Mouse (Mus musculus) limb, embryonic 14.5 days (tissue): ENCODE measurements at regions not wholly inside any gene's neighbourhood (a gene's known extent, or its start where the extent isn't known, plus 50 kb on each side); places are given as distances from the start of the nearest gene placed in this dataset.

Source experiments
- ATAC-seq: fragments of 200-750 bp; cut with Nextera tagmentation; 2 replicates; pipeline ENCODE4 v1.8.0; 2017; ENCODE audit warnings: low read depth, moderate number of reproducible peaks, moderate TSS enrichment; ENCODE audit not compliant: low FRiP score
- DNase-seq: peaks from one replicate; pipeline ENCODE4 v3.0.0-alpha.2; 2015; ENCODE audit warnings: low spot score
- H3K27ac ChIP-seq: fragments of 300-500 bp; sonication (generic); replicated peaks from 2 replicates; pipeline ENCODE4 v1.5.1; 2014; ENCODE audit warnings: low read depth, mild to moderate bottlenecking, low read length, moderate library complexity, mixed read lengths
- H3K27me3 ChIP-seq: fragments of 300-500 bp; sonication (generic); 2 replicates; pipeline ENCODE4 v1.6.1; 2014; ENCODE audit warnings: low read length, mixed read lengths; ENCODE audit not compliant: control insufficient read depth, insufficient read depth
- H3K36me3 ChIP-seq: fragments of 300-500 bp; sonication (generic); 2 replicates; pipeline ENCODE4 v1.6.1; 2014; ENCODE audit warnings: mild to moderate bottlenecking, low read length, moderate library complexity, mixed read lengths; ENCODE audit not compliant: control insufficient read depth, insufficient read depth
- H3K4me1 ChIP-seq: fragments of 300-500 bp; sonication (generic); 2 replicates; pipeline ENCODE4 v1.6.1; 2014; ENCODE audit warnings: antibody characterized with exemption, low read length, mixed read lengths; ENCODE audit not compliant: control insufficient read depth, insufficient read depth
- H3K4me2 ChIP-seq: fragments of 300-500 bp; sonication (generic); replicated peaks from 2 replicates; pipeline ENCODE4 v1.6.1; 2014; ENCODE audit warnings: low read depth, mild to moderate bottlenecking, low read length, moderate library complexity; ENCODE audit not compliant: severe bottlenecking
- H3K4me3 ChIP-seq: fragments of 300-500 bp; sonication (generic); replicated peaks from 2 replicates; pipeline ENCODE4 v1.5.1; 2014; ENCODE audit warnings: low read length
- H3K9ac ChIP-seq: fragments of 300-500 bp; sonication (generic); 2 replicates; pipeline ENCODE4 v1.6.1; 2014; ENCODE audit warnings: mild to moderate bottlenecking, low read depth, low read length, moderate library complexity; ENCODE audit not compliant: severe bottlenecking
- H3K9me3 ChIP-seq: fragments of 300-500 bp; sonication (generic); 2 replicates; pipeline ENCODE4 v1.6.1; 2016; ENCODE audit warnings: low read length; ENCODE audit not compliant: control insufficient read depth
- POLR2A ChIP-seq: fragments of 200-500 bp; IDR thresholded peaks from 2 replicates; pipeline ENCODE4 v1.8.0; 2012; ENCODE audit warnings: inconsistent platforms, mild to moderate bottlenecking, moderate library complexity, borderline replicate concordance; ENCODE audit not compliant: insufficient read depth, insufficient read length; ENCODE audit errors: extremely low read depth
- WGBS: fragments of 180-500 bp; shearing (Covaris S2); extraction: QIAGEN DNeasy Blood & Tissue Kit; methylation state at CpG from one replicate; pipeline ENCODE4 v1.1.7; 2014; 5-methylcytosine and 5-hydroxymethylcytosine counted together

GRCm38 (mm10) chr13:39255338-39255737 lies 294.7 kb upstream of the Slc35b3 start:
- no peak overlapping the region for H3K4me3 ChIP-seq
- whole genome bisulfite sequencing, result 66% methylated on average over 3 of the region's 3 CpGs
- no peak overlapping the region for H3K4me2 ChIP-seq
- H3K9me3 ChIP-seq, result no peaks in the 10 kb centered on the region
- TF ChIP-seq POLR2A, result no peak
- no peaks in the 10 kb centered on the region for H3K36me3 ChIP-seq
- no peaks in the 10 kb centered on the region for H3K27me3 ChIP-seq
- no peaks in the 10 kb centered on the region for H3K4me1 ChIP-seq
- no peak for ATAC-seq
- no peak for DNase-seq
- no peak overlapping the region for H3K27ac ChIP-seq
- no peak overlapping the region for H3K9ac ChIP-seq

- peaks cover 3% of the 10 kb centered on the region; the same call in 1 of the 2 replicates for H3K4me1 ChIP-seq
- no peak overlapping the region for H3K4me3 ChIP-seq
- no peak overlapping the region for H3K9ac ChIP-seq
- WGBS, result 83% methylated on average over 3 of the region's 3 CpGs
- no peak overlapping the region for H3K27ac ChIP-seq
- ATAC-seq, result no peak
- no peak for TF ChIP-seq POLR2A
- H3K4me2 ChIP-seq, result no peak overlapping the region
- no peak for DNase-seq
- no peaks in the 10 kb centered on the region for H3K36me3 ChIP-seq
- no peaks in the 10 kb centered on the region for H3K9me3 ChIP-seq
- H3K27me3 ChIP-seq, result no peaks in the 10 kb centered on the region
Observed at GRCm38 (mm10) chr13:39252591-39252990, 291.9 kb upstream of the Slc35b3 start.

- H3K4me3 ChIP-seq, result no peak overlapping the region
- peaks cover 3% of the 10 kb centered on the region; the same call in 1 of the 2 replicates for H3K4me1 ChIP-seq
- H3K9me3 ChIP-seq, result no peaks in the 10 kb centered on the region
- TF ChIP-seq POLR2A, result no peak
- no peaks in the 10 kb centered on the region for H3K27me3 ChIP-seq
- H3K4me2 ChIP-seq, result no peak overlapping the region
- no peak overlapping the region for H3K9ac ChIP-seq
- no peak for DNase-seq
- ATAC-seq, result no peak
- WGBS, result 67% methylated on average over 4 of the region's 4 CpGs
- no peaks in the 10 kb centered on the region for H3K36me3 ChIP-seq
- no peak overlapping the region for H3K27ac ChIP-seq
Observed at GRCm38 (mm10) chr13:39250096-39250495, 289.4 kb upstream of the Slc35b3 start.

GRCm38 (mm10) chr13:39226829-39227228 lies 266.2 kb upstream of the Slc35b3 start:
- Histone ChIP-seq H3K9me3 (no peaks in the 10 kb centered on the region), H3K36me3 (no peaks in the 10 kb centered on the region), H3K27ac (no peak overlapping the region), H3K4me3 (no peak overlapping the region), H3K4me1 (no peaks in the 10 kb centered on the region), H3K9ac (no peak overlapping the region), H3K4me2 (no peak overlapping the region), H3K27me3 (no peaks in the 10 kb centered on the region)
- no peak for TF ChIP-seq POLR2A
- WGBS, result 84% methylated on average over 4 of the region's 4 CpGs
- no peak for ATAC-seq
- no peak for DNase-seq

- H3K27me3 ChIP-seq, result no peaks in the 10 kb centered on the region
- H3K36me3 ChIP-seq, result no peaks in the 10 kb centered on the region
- no peak overlapping the region for H3K4me3 ChIP-seq
- no peak overlapping the region for H3K9ac ChIP-seq
- WGBS, result 72% methylated on average over 6 of the region's 6 CpGs
- no peak for TF ChIP-seq POLR2A
- ATAC-seq (no peak), DNase-seq (no peak)
- H3K4me1 ChIP-seq, result no peaks in the 10 kb centered on the region
- H3K27ac ChIP-seq, result no peak overlapping the region
- H3K4me2 ChIP-seq, result no peak overlapping the region
- H3K9me3 ChIP-seq, result no peaks in the 10 kb centered on the region
Observed at GRCm38 (mm10) chr13:39225651-39226050, 265.0 kb upstream of the Slc35b3 start.

- DNase-seq (no peak), ATAC-seq (no peak)
- Histone ChIP-seq H3K4me1 (no peaks in the 10 kb centered on the region), H3K4me2 (no peak overlapping the region), H3K4me3 (no peak overlapping the region), H3K9ac (no peak overlapping the region), H3K9me3 (no peaks in the 10 kb centered on the region), H3K36me3 (no peaks in the 10 kb centered on the region), H3K27me3 (no peaks in the 10 kb centered on the region), H3K27ac (no peak overlapping the region)
- 74% methylated on average over 8 of the region's 8 CpGs for WGBS
- no peak for TF ChIP-seq POLR2A
Observed at GRCm38 (mm10) chr13:39211076-39211475, 250.4 kb upstream of the Slc35b3 start.
